Mouse (Mus musculus) hindbrain, embryonic 10.5 days (tissue): Measurements from ENCODE around the gene Olfr1394. TPM values are rescaled to one million over a fixed set of nuclear protein-coding genes. Genes with fewer than 3 reads are reported as not detected.

Source experiments
- DNase-seq: peaks from one replicate; pipeline ENCODE4 v3.0.0-alpha.2; 2017; ENCODE audit warnings: low spot score
- H3K27ac ChIP-seq: fragments of 300-500 bp; sonication (generic); 2 replicates; pipeline ENCODE4 v1.5.1; 2016; ENCODE audit warnings: mild to moderate bottlenecking, moderate library complexity
- H3K27me3 ChIP-seq: fragments of 300-500 bp; sonication (generic); 2 replicates; pipeline ENCODE4 v1.6.1; 2016; ENCODE audit warnings: mild to moderate bottlenecking; ENCODE audit not compliant: poor library complexity, insufficient read depth, severe bottlenecking
- H3K36me3 ChIP-seq: fragments of 300-500 bp; sonication (generic); 2 replicates; pipeline ENCODE4 v1.6.1; 2016; ENCODE audit warnings: mild to moderate bottlenecking, moderate library complexity
- H3K4me1 ChIP-seq: fragments of 300-500 bp; sonication (generic); replicated peaks from 2 replicates; pipeline ENCODE4 v1.6.1; 2016; ENCODE audit warnings: mild to moderate bottlenecking
- H3K4me3 ChIP-seq: fragments of 300-500 bp; sonication (generic); 2 replicates; pipeline ENCODE4 v1.5.1; 2016; ENCODE audit warnings: mild to moderate bottlenecking, moderate library complexity
- H3K9me3 ChIP-seq: fragments of 300-500 bp; sonication (generic); 2 replicates; pipeline ENCODE4 v1.6.1; 2016; ENCODE audit warnings: mild to moderate bottlenecking, moderate library complexity
- WGBS: fragments of 180-500 bp; shearing (Covaris S2); methylation state at CpG from one replicate; pipeline ENCODE4 v1.1.7; 2016; 5-methylcytosine and 5-hydroxymethylcytosine counted together
- polyA plus RNA-seq: library from polyadenylated mRNA; unstranded; fragments of >200 nt; fragmentation: Nextera tagmentation; extraction: Ambion mirVana; gene quantifications from 2 replicates; pipeline ENCODE4 v1.2.1, GENCODE M21; 2016

Olfr1394 gene
- polyA plus RNA-seq, 1 experiment from 2014 or later, result not detected

- no peak overlapping the region for H3K27ac ChIP-seq
- H3K4me1 ChIP-seq, result peaks cover 21% of the 10 kb centered on the region
- peaks cover under 1% of the 10 kb centered on the region; the same call in 1 of the 2 replicates for H3K36me3 ChIP-seq
- H3K27me3 ChIP-seq, result no peaks in the 10 kb centered on the region
- DNase-seq, result no peak
- H3K9me3 ChIP-seq, result no peaks in the 10 kb centered on the region
- no peak overlapping the region for H3K4me3 ChIP-seq
Observed at GRCm38 (mm10) chr11:49201142-49201541, 47.0 kb downstream of the Olfr1394 start.

DNA sequence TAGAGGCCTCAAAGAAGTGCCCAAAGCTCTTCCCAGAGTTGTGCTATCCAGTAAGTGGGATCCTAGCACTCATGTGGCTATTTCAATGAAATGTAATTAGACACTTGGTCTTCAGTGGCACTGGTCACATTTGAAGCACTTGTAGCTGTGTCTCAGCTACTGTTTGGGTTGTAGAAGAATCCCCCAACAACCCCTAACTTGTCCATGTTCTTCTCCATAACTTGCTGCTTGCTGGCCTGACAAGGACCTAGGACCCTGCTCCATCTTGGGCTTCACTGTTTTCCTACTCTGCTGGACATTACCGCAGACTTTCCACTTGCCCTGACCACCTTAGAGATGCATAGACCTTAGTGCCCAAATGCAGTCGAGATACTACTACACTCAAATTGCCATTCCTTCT lies 47.9 kb downstream of the Olfr1394 start:
- H3K36me3 ChIP-seq, result peaks cover 10% of the 10 kb centered on the region
- H3K27me3 ChIP-seq, result no peaks in the 10 kb centered on the region
- H3K4me1 ChIP-seq, result peaks cover 21% of the 10 kb centered on the region
- 69% methylated on average over 2 of the region's 2 CpGs for WGBS
- peak overlapping the region; percentile 99 for H3K27ac ChIP-seq
- H3K4me3 ChIP-seq, result peak overlapping the region; percentile 80
- no peaks in the 10 kb centered on the region for H3K9me3 ChIP-seq
- no peak for DNase-seq

DNA sequence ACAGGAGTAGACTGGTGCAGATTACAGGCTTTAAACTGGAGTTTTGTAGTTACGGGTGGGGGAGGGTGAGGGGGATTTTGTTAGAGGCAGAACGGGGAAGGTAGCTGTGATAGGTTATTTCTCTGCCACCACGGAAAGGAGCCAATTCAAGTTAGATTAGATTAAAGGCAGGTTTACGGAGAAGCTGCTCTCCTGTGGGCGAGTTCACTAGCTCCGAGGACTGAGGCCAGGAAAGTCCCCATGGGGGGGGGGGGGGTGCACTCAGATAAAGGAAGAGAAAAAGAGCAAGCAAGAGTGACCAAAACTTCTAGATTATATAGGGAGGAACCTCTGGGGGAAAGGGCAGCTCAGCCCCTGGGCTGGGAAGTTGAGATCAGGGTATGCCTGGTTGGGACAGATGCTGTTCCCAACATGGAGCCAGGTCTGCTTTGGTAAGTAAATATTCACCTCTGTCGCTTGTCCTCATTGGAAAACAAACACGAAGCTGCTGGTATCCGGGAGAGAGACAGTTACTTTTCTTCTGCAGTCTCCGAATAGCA lies 48.4 kb downstream of the Olfr1394 start:
- 9% methylated on average over 10 of the region's 10 CpGs for WGBS
- Histone ChIP-seq H3K27ac (peak overlapping the region; percentile 99), H3K4me3 (peak overlapping the region; percentile 80), H3K27me3 (no peaks in the 10 kb centered on the region), H3K9me3 (no peaks in the 10 kb centered on the region), H3K4me1 (peaks cover 21% of the 10 kb centered on the region), H3K36me3 (peaks cover 13% of the 10 kb centered on the region)
- DNase-seq, result no peak

DNA sequence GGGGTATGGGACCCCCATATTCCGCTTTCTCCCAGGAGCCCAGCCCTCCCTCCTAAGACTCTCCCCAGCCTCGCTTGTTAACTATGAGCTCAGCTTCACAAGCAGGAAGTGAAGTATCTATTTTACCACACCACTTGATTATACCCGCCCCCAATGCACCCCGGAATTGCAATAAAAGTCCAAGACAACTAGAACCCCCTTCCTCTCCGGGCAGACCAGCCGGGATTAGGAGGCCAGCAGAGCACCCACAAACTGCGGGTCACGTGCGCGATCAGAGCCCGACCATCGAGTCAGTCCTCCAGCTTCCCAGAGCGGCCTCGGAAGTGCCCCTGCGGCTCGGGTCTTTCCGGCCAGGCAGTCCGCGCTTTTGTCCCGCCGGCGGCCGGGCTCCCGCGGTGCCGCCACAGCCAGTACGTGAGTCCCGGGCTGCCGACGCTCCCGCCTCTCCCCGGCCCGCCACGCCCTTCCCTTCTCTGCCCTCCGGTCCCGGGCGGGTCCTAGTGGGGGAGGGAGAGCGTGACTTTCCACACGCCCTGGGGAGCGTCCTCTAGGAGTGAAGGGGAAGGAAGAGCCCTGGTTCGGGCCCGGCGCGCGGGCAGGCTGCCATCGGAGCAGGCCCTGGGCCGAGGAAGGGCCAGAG lies 49.1 kb downstream of the Olfr1394 start, which contains the start of gene Zfp62:
Gene Zfp62, plus strand, starts transcription at position 164 of the 640 bp plus-strand sequence.
- Histone ChIP-seq H3K9me3 (no peaks in the 10 kb centered on the region), H3K4me1 (peaks cover 21% of the 10 kb centered on the region), H3K36me3 (peaks cover 17% of the 10 kb centered on the region), H3K27me3 (no peaks in the 10 kb centered on the region), H3K27ac (peak within 1 kb of the TSS; percentile 99), H3K4me3 (peak within 1 kb of the TSS; percentile 80)
- peak; percentile 95 for DNase-seq
- WGBS, result under 1% methylated on average over 47 of the region's 47 CpGs

DNA sequence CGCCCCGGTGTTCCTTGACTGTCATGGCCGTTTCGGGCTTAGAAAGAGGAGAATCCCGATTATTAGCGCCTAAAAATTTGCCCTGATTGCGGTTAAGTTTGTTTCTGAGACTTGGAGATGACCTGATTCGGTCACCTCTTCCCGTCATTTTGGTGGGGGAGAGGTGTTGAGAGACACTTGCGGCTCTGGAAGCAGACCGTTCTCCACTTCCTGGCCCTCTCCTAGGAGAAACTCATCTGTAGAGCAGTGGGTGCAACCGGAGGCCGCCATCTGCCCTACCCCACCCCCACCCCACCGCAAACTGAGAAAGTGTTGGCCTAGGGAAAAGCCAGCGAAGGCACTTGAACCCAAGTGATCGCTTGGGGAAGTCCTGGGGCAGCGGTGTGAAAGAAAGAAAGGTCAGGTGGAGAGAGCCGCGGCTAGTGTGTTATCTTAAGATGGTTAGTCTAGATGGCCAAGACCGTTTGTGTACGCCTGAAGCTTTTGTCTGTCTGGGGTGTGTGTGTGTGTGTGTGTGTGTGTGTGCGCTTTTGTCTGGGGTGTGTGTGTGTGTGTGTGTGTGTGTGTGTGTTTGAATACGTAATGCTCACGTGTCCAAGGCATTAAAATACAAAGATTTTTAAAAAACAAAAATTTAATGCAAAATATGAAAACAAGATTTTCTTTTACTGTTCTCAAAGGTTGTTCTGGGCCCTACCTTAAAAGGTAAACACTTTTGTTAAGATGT lies 49.8 kb downstream of the Olfr1394 start:
- H3K36me3 ChIP-seq, result peaks cover 17% of the 10 kb centered on the region
- H3K27ac ChIP-seq, result peak overlapping the region; percentile 99
- DNase-seq, result peak; percentile 74
- H3K4me1 ChIP-seq, result peaks cover 21% of the 10 kb centered on the region
- H3K4me3 ChIP-seq, result peak overlapping the region; percentile 80
- no peaks in the 10 kb centered on the region for H3K27me3 ChIP-seq
- WGBS, result under 1% methylated on average over 24 of the region's 24 CpGs
- H3K9me3 ChIP-seq, result no peaks in the 10 kb centered on the region

DNA sequence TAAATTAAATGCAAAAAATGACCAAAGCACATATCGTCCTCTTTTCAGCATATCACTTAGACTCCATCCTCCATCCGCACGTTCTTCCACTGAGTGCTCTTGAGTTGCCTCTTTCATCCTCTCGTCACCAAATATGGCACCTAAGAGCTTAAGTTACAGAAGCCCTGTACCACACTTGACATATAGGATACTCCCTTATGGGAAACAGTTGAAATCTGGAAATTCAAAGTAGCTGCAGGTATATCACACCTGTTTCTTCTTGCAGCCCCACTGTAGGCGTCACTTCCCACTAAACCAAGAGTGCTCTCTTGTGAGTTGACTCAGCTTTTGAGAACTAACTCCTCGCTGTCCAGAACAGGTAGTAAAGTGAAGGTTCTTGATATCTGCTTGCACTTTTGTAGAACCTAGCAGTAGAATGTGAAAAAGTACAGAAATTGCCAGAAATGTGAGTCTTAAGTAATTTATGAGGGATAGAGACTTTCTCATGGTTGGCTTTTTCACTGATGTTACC lies 51.0 kb downstream of the Olfr1394 start:
- Histone ChIP-seq H3K27ac (no peak overlapping the region), H3K36me3 (peaks cover 17% of the 10 kb centered on the region), H3K4me1 (peaks cover 21% of the 10 kb centered on the region), H3K4me3 (peak overlapping the region; percentile 80), H3K27me3 (no peaks in the 10 kb centered on the region), H3K9me3 (no peaks in the 10 kb centered on the region)
- 90% methylated on average over 6 of the region's 6 CpGs for WGBS
- no peak for DNase-seq

DNA sequence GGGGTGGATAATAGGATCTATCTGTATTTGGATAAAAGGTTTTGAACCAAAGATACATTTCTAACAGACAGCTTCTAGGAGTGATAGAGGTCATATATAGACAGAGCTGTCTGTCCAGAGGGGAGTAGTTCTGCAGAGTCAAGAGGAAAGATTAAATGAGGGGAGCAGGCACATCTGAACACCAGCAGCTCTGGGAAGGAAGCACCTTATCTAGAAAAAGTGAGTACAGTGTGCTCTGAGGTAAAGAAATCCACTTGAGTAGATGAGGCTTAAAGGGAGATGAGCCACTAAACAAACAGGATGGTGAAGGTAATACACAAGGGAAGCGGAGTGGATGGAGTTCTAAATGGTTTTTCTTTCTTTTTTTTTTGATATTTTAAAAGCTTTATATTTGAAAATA lies 53.3 kb downstream of the Olfr1394 start:
- H3K4me3 ChIP-seq, result no peak overlapping the region
- no peak overlapping the region for H3K27ac ChIP-seq
- WGBS, result 96% methylated on average over 1 of the region's 1 CpGs
- H3K36me3 ChIP-seq, result peaks cover 30% of the 10 kb centered on the region
- H3K4me1 ChIP-seq, result peaks cover 14% of the 10 kb centered on the region
- no peaks in the 10 kb centered on the region for H3K27me3 ChIP-seq
- DNase-seq, result no peak
- no peaks in the 10 kb centered on the region for H3K9me3 ChIP-seq

Other genes starting within 250 kb of the Olfr1394 start
- gene Psme2b, start 208.2 kb upstream of the Olfr1394 start, polyA plus RNA-seq, result 1.8 and 2.0 TPM in 2 replicates
- not detected in 2 replicates for gene Olfr56, start 175.5 kb upstream of the Olfr1394 start, polyA plus RNA-seq
- 0.04 and 0.10 TPM in 2 replicates for gene 9930111J21Rik1, start 175.0 kb upstream of the Olfr1394 start, polyA plus RNA-seq
- not detected in 2 replicates for gene Gm12185, start 162.2 kb upstream of the Olfr1394 start, polyA plus RNA-seq
- gene Tgtp1, start 160.2 kb upstream of the Olfr1394 start, polyA plus RNA-seq, result not detected in 2 replicates
- gene 9930111J21Rik2, start 103.1 kb upstream of the Olfr1394 start, polyA plus RNA-seq, result 0.09 and 0.17 TPM in 2 replicates
- not detected in 2 replicates for gene Tgtp2, start 90.2 kb upstream of the Olfr1394 start, polyA plus RNA-seq
- gene Ifi47, start 77.8 kb upstream of the Olfr1394 start, polyA plus RNA-seq, result 0.39 and 0.73 TPM in 2 replicates
- not detected in 2 replicates for gene Olfr1396, start 39.5 kb upstream of the Olfr1394 start, polyA plus RNA-seq
- gene Olfr1395, start 12.1 kb upstream of the Olfr1394 start, polyA plus RNA-seq, result not detected in 2 replicates
- 0.22 TPM in 1 of 2 replicates, not detected in the other for gene Btnl9, start 32.8 kb downstream of the Olfr1394 start, polyA plus RNA-seq
- gene Zfp62, start 48.9 kb downstream of the Olfr1394 start, polyA plus RNA-seq, result 28.7 and 43.2 TPM in 2 replicates
- 39.9 and 43.2 TPM in 2 replicates for gene Mgat1, start 89.8 kb downstream of the Olfr1394 start, polyA plus RNA-seq
- not detected in 2 replicates for gene Olfr1393, start 123.9 kb downstream of the Olfr1394 start, polyA plus RNA-seq
- 0.10 TPM in 1 of 2 replicates, not detected in the other for gene Olfr1392, start 130.9 kb downstream of the Olfr1394 start, polyA plus RNA-seq
- gene Olfr10, start 150.4 kb downstream of the Olfr1394 start, polyA plus RNA-seq, result not detected in 2 replicates
- not detected in 2 replicates for gene Olfr1391, start 168.4 kb downstream of the Olfr1394 start, polyA plus RNA-seq
- not detected in 2 replicates for gene Olfr1390, start 180.8 kb downstream of the Olfr1394 start, polyA plus RNA-seq